Mouse (Mus musculus) stomach, embryonic 16.5 days (tissue): ENCODE data around the gene Adamts6. TPM values are rescaled to one million over a fixed set of nuclear protein-coding genes. Genes with fewer than 3 reads are reported as not detected.
A peak's percentile ranks its signal among the peaks of the same experiment; 100 is the strongest.

Experiments
- ATAC-seq: fragments of 200-750 bp; cut with Nextera tagmentation; 2 replicates; pipeline ENCODE4 v1.8.0; 2017; ENCODE audit warnings: moderate number of reproducible peaks, moderate TSS enrichment; ENCODE audit not compliant: insufficient read depth, low FRiP score
- H3K27ac ChIP-seq: fragments of 300-500 bp; sonication (generic); 2 replicates; pipeline ENCODE4 v1.5.1; 2014; ENCODE audit warnings: low read length
- H3K27me3 ChIP-seq: fragments of 300-500 bp; sonication (generic); 2 replicates; pipeline ENCODE4 v1.6.1; 2014; ENCODE audit warnings: low read length, control low read depth, mixed read lengths; ENCODE audit not compliant: control insufficient read depth, insufficient read depth
- H3K36me3 ChIP-seq: fragments of 300-500 bp; sonication (generic); 2 replicates; pipeline ENCODE4 v1.6.1; 2014; ENCODE audit warnings: low read length; ENCODE audit not compliant: control insufficient read depth, insufficient read depth
- H3K4me1 ChIP-seq: fragments of 300-500 bp; sonication (generic); 2 replicates; pipeline ENCODE4 v1.6.1; 2014; ENCODE audit warnings: low read length, control low read depth, mixed read lengths; ENCODE audit not compliant: control insufficient read depth, insufficient read depth
- H3K4me2 ChIP-seq: fragments of 300-500 bp; sonication (generic); 2 replicates; pipeline ENCODE4 v1.6.1; 2014; ENCODE audit warnings: low read depth, low read length, mixed read lengths
- H3K4me3 ChIP-seq: fragments of 300-500 bp; sonication (generic); replicated peaks from 2 replicates; pipeline ENCODE4 v1.5.1; 2014; ENCODE audit warnings: mild to moderate bottlenecking, low read length
- H3K9ac ChIP-seq: fragments of 300-500 bp; sonication (generic); 2 replicates; pipeline ENCODE4 v1.6.1; 2014; ENCODE audit warnings: low read length
- H3K9me3 ChIP-seq: fragments of 300-500 bp; sonication (generic); replicated peaks from 2 replicates; pipeline ENCODE4 v1.6.1; 2016; ENCODE audit warnings: low read length, control low read depth; ENCODE audit not compliant: control insufficient read depth
- WGBS: fragments of 180-500 bp; shearing (Covaris S2); extraction: QIAGEN DNeasy Blood & Tissue Kit; methylation state at CpG from one replicate; pipeline ENCODE4 v1.1.7; 2014; 5-methylcytosine and 5-hydroxymethylcytosine counted together
- polyA plus RNA-seq: library from polyadenylated mRNA; unstranded; fragments of >200 nt; fragmentation: Nextera tagmentation; extraction: Ambion mirVana; gene quantifications from 2 replicates; pipeline ENCODE4 v1.2.1, GENCODE M21; 2015

Gene Adamts6
- 1.8 and 2.6 TPM in 2 replicates for polyA plus RNA-seq

DNA sequence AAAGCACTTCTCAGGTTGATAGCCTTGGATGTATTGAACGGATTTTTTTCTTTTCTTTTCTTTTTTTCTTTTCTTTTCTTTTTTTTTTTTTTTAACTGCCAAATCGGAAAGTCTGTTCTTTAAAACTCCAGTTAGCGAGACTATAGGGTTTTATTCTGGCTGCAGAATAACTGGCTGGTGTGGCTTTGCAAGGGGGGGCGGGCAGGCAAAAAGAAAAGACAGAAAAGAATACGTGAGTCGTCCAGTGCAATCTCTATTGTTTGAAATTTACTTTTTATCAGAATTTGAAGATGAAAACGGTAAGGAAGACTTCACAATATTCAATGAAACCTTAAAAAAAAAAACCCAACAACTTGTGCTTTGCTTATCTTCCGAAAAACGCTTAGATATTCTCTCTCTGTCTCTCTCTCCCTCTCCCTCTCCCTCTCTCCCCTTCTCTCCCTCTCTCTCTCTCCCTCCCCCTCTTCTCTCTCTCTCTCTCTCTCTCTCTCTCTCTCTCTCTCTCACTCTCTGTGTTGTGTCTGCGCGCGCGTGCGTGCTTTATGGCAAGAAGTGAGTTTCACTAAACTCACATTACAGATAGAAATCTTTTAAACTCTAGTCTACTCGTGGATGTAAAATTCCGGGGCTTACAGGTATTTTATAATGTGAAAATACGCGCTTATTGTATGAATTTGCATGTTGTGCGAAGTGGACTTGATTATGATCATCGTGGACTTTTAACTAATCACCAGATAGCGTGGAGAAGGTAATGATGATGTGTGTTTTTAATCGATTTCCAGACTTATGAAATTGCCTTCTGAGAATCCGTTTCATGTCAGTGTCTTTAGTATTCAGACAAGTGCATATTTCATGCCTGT lies at the start of gene Adamts6:
Adamts6 (plus strand) TSS at position 470 of the 860 bp plus-strand sequence.
- Histone ChIP-seq H3K4me1 (peaks cover 3% of the 10 kb centered on the region; the same call in 1 of the 2 replicates), H3K9me3 (no peaks in the 10 kb centered on the region), H3K27ac (peak within 1 kb of the TSS; percentile 88), H3K4me3 (peak within 1 kb of the TSS; percentile 64), H3K27me3 (no peaks in the 10 kb centered on the region), H3K36me3 (no peaks in the 10 kb centered on the region), H3K9ac (peak within 1 kb of the TSS; percentile 64), H3K4me2 (peak within 1 kb of the TSS; percentile 79)
- no peak for ATAC-seq
- WGBS: under 1% methylated on average over 23 of the region's 23 CpGs

DNA sequence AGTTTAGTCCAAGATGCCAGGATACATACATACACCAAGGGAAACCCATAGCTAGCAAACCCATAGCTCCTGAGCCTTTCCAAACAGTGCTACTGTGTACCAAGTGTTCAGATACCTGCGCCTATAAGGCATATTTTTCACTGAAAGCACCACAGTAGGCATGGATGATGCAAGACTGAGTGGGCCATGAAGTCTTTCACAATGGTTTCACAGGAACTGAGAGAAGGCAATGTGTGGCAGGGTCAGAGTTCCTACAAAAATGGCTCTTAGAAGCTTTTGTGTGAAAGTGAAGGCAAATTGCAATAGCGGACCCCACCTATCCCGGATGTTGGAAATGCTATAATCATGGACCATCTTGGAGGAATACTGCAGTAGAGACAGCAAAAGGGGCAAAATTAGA lies 28.6 kb upstream of the Adamts6 start:
- whole genome bisulfite sequencing: 92% methylated on average over 3 of the region's 3 CpGs

DNA sequence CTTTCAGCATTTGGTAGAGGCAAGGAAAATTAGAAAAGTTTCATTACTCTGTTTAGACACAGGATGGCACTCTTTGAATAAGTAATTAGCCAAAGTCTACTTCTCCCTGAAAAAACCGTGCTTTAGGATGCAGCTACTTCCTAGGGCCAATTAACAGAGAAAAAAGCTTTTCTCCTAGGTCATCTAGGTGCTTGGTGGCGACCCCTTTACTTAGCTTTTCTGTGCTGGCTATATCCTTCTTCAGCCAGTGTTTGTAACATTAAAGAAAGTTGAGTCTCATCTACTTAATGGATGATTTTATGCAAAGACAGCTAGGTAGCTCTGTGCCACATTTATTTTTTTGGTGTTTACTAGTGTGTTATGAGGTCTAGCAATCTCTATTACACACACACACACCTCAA lies 2.6 kb upstream of the Adamts6 start:
- Histone ChIP-seq H3K9me3 (no peaks in the 10 kb centered on the region), H3K4me1 (peaks cover 3% of the 10 kb centered on the region; the same call in 1 of the 2 replicates), H3K9ac (no peak overlapping the region), H3K36me3 (no peaks in the 10 kb centered on the region), H3K4me2 (peak overlapping the region; percentile 79; the same call in 1 of the 2 replicates), H3K27ac (no peak overlapping the region), H3K27me3 (no peaks in the 10 kb centered on the region), H3K4me3 (no peak overlapping the region)
- no peak for ATAC-seq
- 6% methylated on average over 2 of the region's 2 CpGs for WGBS

More for the DNA sequence above, 28.6 kb upstream of the Adamts6 start:
- no peak overlapping the region for H3K9ac ChIP-seq
- no peaks in the 10 kb centered on the region for H3K27me3 ChIP-seq
- H3K9me3 ChIP-seq: no peaks in the 10 kb centered on the region
- H3K4me1 ChIP-seq: no peaks in the 10 kb centered on the region
- no peak for ATAC-seq
- no peak overlapping the region for H3K4me2 ChIP-seq
- no peaks in the 10 kb centered on the region for H3K36me3 ChIP-seq
- H3K4me3 ChIP-seq: no peak overlapping the region
- H3K27ac ChIP-seq: no peak overlapping the region

DNA sequence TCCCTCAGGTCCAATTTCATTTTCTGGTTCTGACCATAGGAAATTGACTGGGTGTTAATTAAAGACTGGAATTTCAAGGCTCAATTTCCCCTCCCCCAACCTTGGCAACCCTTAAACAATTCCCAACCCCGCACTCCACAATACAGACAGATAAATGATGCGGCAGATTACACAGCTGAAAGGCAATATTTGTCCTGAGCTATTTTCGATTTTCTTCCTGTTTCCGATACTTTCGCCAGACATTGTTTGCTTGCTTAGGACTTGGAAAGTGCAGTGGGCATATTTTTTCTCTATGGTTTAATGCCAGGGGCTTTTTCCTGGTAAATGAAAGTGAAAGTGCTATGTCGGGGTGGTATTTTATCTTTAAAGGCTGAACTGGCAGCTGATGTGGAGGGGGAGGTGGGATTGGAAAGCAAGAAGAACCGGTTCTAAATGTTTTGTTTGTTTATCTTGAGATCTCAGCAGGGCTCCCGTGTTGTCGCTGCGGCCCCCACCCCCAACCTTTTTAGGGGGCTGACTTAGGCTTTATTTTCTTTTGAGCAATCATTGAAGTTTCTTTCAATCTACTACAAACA lies 1.8 kb upstream of the Adamts6 start:
- peaks cover 3% of the 10 kb centered on the region; the same call in 1 of the 2 replicates for H3K4me1 ChIP-seq
- H3K27me3 ChIP-seq: no peaks in the 10 kb centered on the region
- no peaks in the 10 kb centered on the region for H3K9me3 ChIP-seq
- peak overlapping the region; percentile 81 for H3K27ac ChIP-seq
- WGBS: 2% methylated on average over 10 of the region's 10 CpGs
- H3K36me3 ChIP-seq: no peaks in the 10 kb centered on the region
- peak overlapping the region; percentile 79 for H3K4me2 ChIP-seq
- H3K4me3 ChIP-seq: peak overlapping the region; percentile 64
- ATAC-seq: no peak
- peak overlapping the region; percentile 65 for H3K9ac ChIP-seq

DNA sequence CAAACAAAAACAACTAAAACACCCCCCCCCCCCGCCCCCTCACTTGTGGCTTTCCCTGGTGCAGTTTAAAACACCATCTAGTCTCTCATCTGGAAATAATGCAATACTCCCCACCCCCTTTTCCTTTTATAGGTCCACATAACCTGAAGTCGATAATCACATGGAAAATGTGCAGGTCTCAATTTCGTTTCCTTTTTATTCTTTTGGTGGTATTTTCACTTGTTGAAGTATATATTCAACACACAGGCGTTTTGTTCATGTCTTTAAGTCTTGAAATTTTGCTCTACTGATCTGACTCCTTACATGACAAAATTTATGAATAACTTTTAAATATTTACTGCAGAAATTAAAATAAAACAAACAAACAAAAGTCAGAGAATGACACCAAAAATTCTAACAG lies 1.3 kb upstream of the Adamts6 start:
- no peaks in the 10 kb centered on the region for H3K27me3 ChIP-seq
- ATAC-seq: no peak
- peak overlapping the region; percentile 79 for H3K4me2 ChIP-seq
- WGBS: 2% methylated on average over 4 of the region's 4 CpGs
- H3K9ac ChIP-seq: peak overlapping the region; percentile 65
- H3K4me1 ChIP-seq: peaks cover 3% of the 10 kb centered on the region; the same call in 1 of the 2 replicates
- no peaks in the 10 kb centered on the region for H3K9me3 ChIP-seq
- H3K4me3 ChIP-seq: peak overlapping the region; percentile 64
- no peaks in the 10 kb centered on the region for H3K36me3 ChIP-seq
- H3K27ac ChIP-seq: peak overlapping the region; percentile 88

DNA sequence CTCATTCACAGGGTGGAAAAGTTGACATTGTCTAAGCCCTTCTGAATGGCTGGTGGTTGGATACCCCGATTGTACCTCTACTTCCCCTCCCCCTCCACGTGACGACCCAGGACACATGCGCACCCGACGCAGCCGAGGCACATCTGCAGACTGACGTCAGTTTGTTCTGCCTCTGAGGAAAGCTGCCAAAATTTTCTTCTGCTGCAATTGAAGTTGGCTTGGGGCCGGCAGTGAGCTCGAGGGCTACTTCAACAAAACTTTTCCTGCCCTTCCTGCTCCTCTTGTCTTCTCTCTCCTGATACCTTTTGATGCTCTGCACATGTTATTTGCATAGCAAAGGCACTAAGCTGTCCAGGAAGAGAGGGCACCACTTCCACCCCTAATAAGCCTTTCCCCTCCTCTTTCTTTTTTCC lies 732 bp upstream of the Adamts6 start:
- WGBS: 1% methylated on average over 10 of the region's 10 CpGs
- Histone ChIP-seq H3K27me3 (no peaks in the 10 kb centered on the region), H3K4me1 (peaks cover 3% of the 10 kb centered on the region; the same call in 1 of the 2 replicates), H3K9me3 (no peaks in the 10 kb centered on the region), H3K4me2 (peak overlapping the region; percentile 79), H3K36me3 (no peaks in the 10 kb centered on the region), H3K4me3 (peak overlapping the region; percentile 64), H3K9ac (peak overlapping the region; percentile 64), H3K27ac (peak overlapping the region; percentile 88)
- peak; percentile 93 for ATAC-seq

DNA sequence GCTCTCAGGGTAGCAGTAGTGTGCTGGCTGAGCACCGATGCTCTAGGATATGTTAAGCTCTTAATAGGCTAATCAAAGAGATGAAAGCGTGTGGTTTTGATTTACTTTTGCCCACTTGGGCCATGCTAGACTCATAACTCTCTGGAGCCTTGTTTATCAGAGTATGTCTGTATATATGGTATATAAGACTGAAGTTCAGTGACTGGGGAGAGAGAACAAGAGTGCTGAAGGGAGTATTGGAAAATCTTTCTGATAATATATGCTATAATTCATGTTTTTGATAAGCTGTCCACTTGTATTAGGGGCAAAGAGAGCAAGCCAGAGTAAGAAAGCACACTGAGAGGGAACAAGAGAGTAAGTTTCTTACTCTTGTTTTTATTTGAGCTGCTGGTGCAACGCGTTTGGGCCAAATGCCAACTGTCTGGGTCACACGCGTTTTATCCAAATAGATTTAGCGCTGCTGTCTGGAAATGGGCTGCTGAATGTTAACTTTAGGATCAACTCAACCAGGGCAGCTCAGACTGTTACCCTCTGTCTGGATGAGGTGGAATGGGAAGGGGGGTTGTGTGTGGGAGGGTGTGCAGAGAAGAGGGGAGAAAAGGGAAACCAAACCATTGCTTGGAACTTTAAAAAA lies 708 bp downstream of the Adamts6 start:
- Histone ChIP-seq H3K4me1 (peaks cover 3% of the 10 kb centered on the region; the same call in 1 of the 2 replicates), H3K9ac (peak overlapping the region; percentile 46; the same call in 1 of the 2 replicates), H3K4me3 (peak overlapping the region; percentile 64), H3K4me2 (peak overlapping the region; percentile 79), H3K27ac (peak overlapping the region; percentile 40), H3K9me3 (no peaks in the 10 kb centered on the region), H3K36me3 (no peaks in the 10 kb centered on the region), H3K27me3 (no peaks in the 10 kb centered on the region)
- WGBS: under 1% methylated on average over 7 of the region's 7 CpGs
- ATAC-seq: peak; percentile 68; the same call in 1 of the 2 replicates

DNA sequence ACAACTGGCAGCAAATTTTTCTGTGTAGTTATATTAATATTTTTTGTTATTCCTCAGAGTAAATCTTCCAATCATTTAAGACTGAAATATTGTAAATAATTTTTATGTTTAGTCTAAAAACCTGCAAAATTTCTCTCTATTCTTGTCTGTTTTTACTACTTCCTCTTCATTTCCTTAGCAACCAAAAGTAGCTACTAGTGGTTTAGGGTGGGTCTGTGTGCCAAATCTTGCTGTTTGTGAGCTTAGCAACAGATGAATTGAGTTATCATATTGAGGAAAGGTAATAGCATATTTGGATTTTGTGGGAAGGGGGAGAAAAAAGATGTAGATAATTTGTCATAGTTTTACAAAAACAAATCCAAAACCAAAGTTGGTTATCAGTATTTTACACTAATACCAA lies 1.5 kb downstream of the Adamts6 start:
- Histone ChIP-seq H3K9ac (no peak overlapping the region), H3K4me3 (no peak overlapping the region), H3K27ac (no peak overlapping the region), H3K4me1 (peaks cover 3% of the 10 kb centered on the region; the same call in 1 of the 2 replicates), H3K9me3 (no peaks in the 10 kb centered on the region), H3K36me3 (no peaks in the 10 kb centered on the region), H3K4me2 (peak overlapping the region; percentile 79; the same call in 1 of the 2 replicates), H3K27me3 (no peaks in the 10 kb centered on the region)
- ATAC-seq: no peak
